Mouse (Mus musculus) Patski (cell line): ENCODE results near the gene Mlc1. TPM values are rescaled to one million over a fixed set of nuclear protein-coding genes. Genes with fewer than 3 reads are reported as not detected.

ENCODE experiments used
- ATAC-seq: fragments of 100-300 bp; one replicate; pipeline ENCODE4 v1.8.0; 2021
- CTCF ChIA-PET: fragments of 350-600 bp; sonication (Branson Sonifier 250); formaldehyde crosslinking; loops from one replicate; lab custom pipeline; 2022; ENCODE audit warnings: inconsistent platforms; lab: Charles Lee
- POLR2A ChIA-PET: fragments of 350-600 bp; sonication (Branson Sonifier 250); formaldehyde crosslinking; loops from one replicate; lab custom pipeline; 2022; ENCODE audit warnings: antibody characterized with exemption, inconsistent platforms; lab: Charles Lee
- DNase-seq: peaks from one replicate; pipeline ENCODE4 v3.0.0-alpha.2; 2011; ENCODE audit warnings: low read depth, low spot score
- H3K27me3 ChIP-seq: fragments of 371-371 bp; one replicate; pipeline ENCODE4 v1.5.1; 2021
- CTCF ChIP-seq: fragments of 100-300 bp; IDR thresholded peaks from one replicate; pipeline ENCODE4 v1.5.1; 2021
- in situ Hi-C: fragments of 300-500 bp; cut with MboI; formaldehyde crosslinking; loops from 3 replicates; pipeline ENCODE4 v1.11.1; 2018; ENCODE audit warnings: low pct_unique_long_range_greater_than_20kb, mixed read lengths
- polyA plus RNA-seq: library from polyadenylated mRNA; unstranded; gene quantifications from one replicate; pipeline ENCODE4 v1.2.3, GENCODE M21; 2021

The Mlc1 gene
- polyA plus RNA-seq, 1 experiment from 2014 or later = 0.06 TPM

GRCm38 (mm10) chr15:88982534-88983079 lies 3.8 kb upstream of the Mlc1 start, which contains the start of gene Mov10l1:
TSS of gene Mov10l1 (plus strand) at chr15:88982909.
- in situ Hi-C loops = no loop called here
- ChIA-PET CTCF (no interaction called here), POLR2A (no interaction called here)
- no peak for TF ChIP-seq CTCF
- peaks cover 49% of the 10 kb centered on the region for H3K27me3 ChIP-seq
- ATAC-seq (no peak), DNase-seq (no peak)

GRCm38 (mm10) chr15:88979138-88979446 lies 285 bp upstream of the Mlc1 start:
- ATAC-seq = no peak
- in situ Hi-C loops = no loop called here
- no peak for TF ChIP-seq CTCF
- POLR2A ChIA-PET = interaction anchor here (1.0 kb wide), 1 partner anchor 28 kb away, joined by 3 read pairs; no protein-coding TSS in a partner anchor
- no peak for DNase-seq
- H3K27me3 ChIP-seq = peaks cover 28% of the 10 kb centered on the region
- CTCF ChIA-PET = interaction anchor here (0.9 kb wide), 1 partner anchor 11 kb away, joined by 3 read pairs; no protein-coding TSS in a partner anchor

GRCm38 (mm10) chr15:88972300-88972699 lies 6.5 kb downstream of the Mlc1 start:
- H3K27me3 ChIP-seq = peaks cover 31% of the 10 kb centered on the region
- no peak for DNase-seq
- no peak for ATAC-seq
- TF ChIP-seq CTCF = no peak
- CTCF ChIA-PET = no interaction called here
- in situ Hi-C loops = no loop called here
- POLR2A ChIA-PET = no interaction called here

DNA sequence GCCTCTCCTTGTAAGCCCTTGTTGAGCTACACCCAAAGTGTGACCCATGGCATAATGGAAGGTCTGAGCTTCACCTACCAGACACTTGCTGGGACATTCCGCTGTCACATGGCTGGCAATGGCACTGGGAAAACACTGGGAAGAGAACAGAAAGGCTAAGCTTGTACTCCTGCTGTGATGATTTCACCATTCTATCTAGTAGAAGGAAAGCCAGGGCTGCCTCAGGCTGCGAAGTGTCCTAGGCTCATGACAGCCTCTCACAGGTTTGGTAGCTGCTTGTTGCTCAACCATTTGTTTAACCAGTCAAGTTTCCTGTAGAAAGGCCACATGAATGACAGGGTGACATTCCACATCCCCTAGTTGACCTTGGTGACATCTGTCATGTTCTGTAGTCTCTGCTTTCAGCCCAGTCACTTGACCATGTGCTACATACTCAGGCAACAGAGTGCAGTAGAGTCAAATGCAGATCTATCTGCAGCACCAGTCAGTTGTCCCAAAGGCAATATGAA lies 14.7 kb downstream of the Mlc1 start:
- no peak for DNase-seq
- TF ChIP-seq CTCF = no peak
- peaks cover 16% of the 10 kb centered on the region for H3K27me3 ChIP-seq
- CTCF ChIA-PET = interaction anchor here (1.3 kb wide), 1 partner anchor 20 kb away, joined by 3 read pairs; no protein-coding TSS in a partner anchor
- no peak for ATAC-seq
- POLR2A ChIA-PET = no interaction called here
- in situ Hi-C loops = no loop called here

DNA sequence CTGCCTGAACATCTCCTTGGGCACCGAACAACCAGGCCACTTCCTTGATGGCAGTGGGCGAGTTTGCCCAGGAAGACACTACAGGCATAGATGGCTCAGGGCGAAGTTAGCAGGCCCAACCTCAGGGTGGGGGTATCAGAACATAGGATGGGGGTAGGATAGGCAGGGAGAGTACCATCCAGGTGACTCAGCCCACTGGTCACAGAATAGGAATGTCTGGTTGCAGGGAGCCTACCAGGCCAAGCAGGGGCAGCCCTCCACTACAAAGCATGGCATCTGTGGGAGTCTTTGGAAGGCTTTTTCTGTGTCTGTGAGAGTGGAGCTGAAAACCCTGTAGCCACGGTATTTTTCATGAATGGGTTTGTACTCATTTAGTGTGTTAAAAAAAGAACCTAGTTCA lies 21.3 kb downstream of the Mlc1 start:
- TF ChIP-seq CTCF = no peak
- CTCF ChIA-PET = no interaction called here
- DNase-seq (no peak), ATAC-seq (peak; percentile 89)
- in situ Hi-C loops = loop anchor here (10.0 kb wide), 1 partner anchor 247 kb away; no protein-coding TSS in a partner anchor
- POLR2A ChIA-PET = no interaction called here
- peaks cover 6% of the 10 kb centered on the region for H3K27me3 ChIP-seq

- peaks cover 6% of the 10 kb centered on the region for H3K27me3 ChIP-seq
- DNase-seq (no peak), ATAC-seq (no peak)
- ChIA-PET CTCF (no interaction called here), POLR2A (no interaction called here)
- in situ Hi-C loops = loop anchor here (10.0 kb wide), 1 partner anchor 249 kb away; no protein-coding TSS in a partner anchor
- no peak for TF ChIP-seq CTCF
These were observed 23.5 kb downstream of the Mlc1 start for GRCm38 (mm10) chr15:88955342-88955741.

DNA sequence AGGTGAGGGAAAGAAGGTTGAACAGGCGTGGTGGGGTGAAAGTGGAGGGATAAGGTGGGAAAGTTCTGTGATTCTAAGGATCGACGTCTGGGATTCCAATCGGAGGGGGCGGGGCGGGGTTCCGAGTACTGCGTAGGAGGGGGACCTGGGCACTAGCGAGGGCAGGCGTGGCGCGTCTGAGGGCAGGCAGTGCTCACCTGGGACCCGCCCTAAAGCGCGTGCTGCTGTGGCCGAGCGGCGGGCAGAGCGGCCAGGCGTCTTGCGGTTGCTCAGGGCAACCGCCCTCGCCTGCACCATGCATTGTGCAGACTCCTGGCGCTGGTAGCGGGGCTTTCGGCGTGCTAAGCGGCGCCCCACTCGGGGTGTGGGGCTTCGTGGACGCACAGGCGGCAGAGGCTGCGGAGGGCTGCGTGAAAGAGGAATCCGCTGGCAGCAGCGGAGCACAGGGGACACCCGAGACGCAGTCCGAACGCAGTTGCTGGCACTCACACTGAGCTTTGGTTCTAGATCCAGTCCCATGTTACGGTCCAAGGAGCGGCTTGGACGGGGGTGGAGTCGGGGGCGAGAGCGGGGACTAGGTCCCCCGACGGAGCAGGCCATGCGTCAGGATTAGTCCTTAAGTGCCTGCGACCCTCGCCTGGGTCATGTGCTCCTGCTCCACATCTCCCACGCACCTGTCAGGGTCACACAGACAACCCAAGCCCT lies 24.3 kb downstream of the Mlc1 start, which contains the start of gene Ttll8:
TSS of gene Ttll8 (minus strand) at position 51 of the 705 bp plus-strand sequence.
- ChIA-PET CTCF (no interaction called here), POLR2A (interaction anchor here (0.5 kb wide), 1 partner anchor 458 kb away, joined by 3 read pairs; no protein-coding TSS in a partner anchor)
- peaks cover 2% of the 10 kb centered on the region for H3K27me3 ChIP-seq
- DNase-seq (no peak), ATAC-seq (no peak)
- no peak for TF ChIP-seq CTCF
- in situ Hi-C loops = loop anchor here (10.0 kb wide), 1 partner anchor 250 kb away; no protein-coding TSS in a partner anchor

DNA sequence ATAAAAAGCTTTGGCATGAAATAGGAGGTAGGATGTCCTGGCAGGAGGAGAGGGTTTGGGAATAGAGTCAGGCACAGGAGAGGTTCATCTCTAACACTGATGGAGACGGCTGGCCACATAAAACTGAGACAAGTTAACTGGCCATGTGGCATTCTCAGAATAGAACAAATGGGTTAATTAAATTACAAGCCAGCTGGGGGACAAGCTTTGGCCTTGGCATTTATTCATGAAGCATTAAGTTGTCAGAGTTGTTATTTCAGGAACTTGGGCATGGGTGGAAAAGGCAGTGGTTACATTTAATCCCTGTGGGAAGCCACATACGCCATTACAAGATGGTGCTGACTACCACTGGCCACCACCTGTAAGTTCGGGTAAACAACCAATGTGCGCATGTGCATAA lies 27.6 kb downstream of the Mlc1 start:
- no peak for TF ChIP-seq CTCF
- in situ Hi-C loops = loop anchor here (10.0 kb wide), 1 partner anchor 254 kb away; no protein-coding TSS in a partner anchor
- no peak for DNase-seq
- ChIA-PET POLR2A (interaction anchor here (1.0 to 1.7 kb wide), 2 partner anchors 15 to 28 kb away, joined by 3 to 4 read pairs; partner anchors contain the start of gene Mlc1), CTCF (no interaction called here)
- H3K27me3 ChIP-seq = peaks cover 7% of the 10 kb centered on the region
- no peak for ATAC-seq

GRCm38 (mm10) chr15:88946851-88947250 lies 32.0 kb downstream of the Mlc1 start:
- POLR2A ChIA-PET = interaction anchor here (0.7 kb wide), 1 partner anchor 127 kb away, joined by 3 read pairs; no protein-coding TSS in a partner anchor
- in situ Hi-C loops = no loop called here
- DNase-seq = no peak
- no peak for ATAC-seq
- peaks cover 10% of the 10 kb centered on the region for H3K27me3 ChIP-seq
- no peak for TF ChIP-seq CTCF
- CTCF ChIA-PET = no interaction called here

- in situ Hi-C loops = no loop called here
- TF ChIP-seq CTCF = no peak
- ATAC-seq = no peak
- peaks cover 8% of the 10 kb centered on the region for H3K27me3 ChIP-seq
- no peak for DNase-seq
- POLR2A ChIA-PET = no interaction called here
- CTCF ChIA-PET = interaction anchor here (1.5 kb wide), 1 partner anchor 20 kb away, joined by 3 read pairs; no protein-coding TSS in a partner anchor
These were observed 34.8 kb downstream of the Mlc1 start for GRCm38 (mm10) chr15:88943896-88944551.
